Mouse (Mus musculus) midbrain, embryonic 11.5 days (tissue): ENCODE measurements at regions not wholly inside any gene's neighbourhood (a gene's known extent, or its start where the extent isn't known, plus 50 kb on each side); places are given as distances from the start of the nearest gene placed in this dataset. TPM values are rescaled to one million over a fixed set of nuclear protein-coding genes. Genes with fewer than 3 reads are reported as not detected.

Source experiments
- microRNA-seq: library from miRNA; unstranded; fragments of <30 nt; microRNA quantifications from one replicate; pipeline ENCODE4, GENCODE M21; 2017

Small RNA genes in the stretch of these regions (microRNA-seq; reads per million reads assigned to microRNA genes)
- not detected for gene Gm27682
